Mouse (Mus musculus) adrenal gland, postnatal 14 days (tissue): ENCODE measurements at regions not wholly inside any gene's neighbourhood (a gene's known extent, or its start where the extent isn't known, plus 50 kb on each side); places are given as distances from the start of the nearest gene placed in this dataset.
A peak's percentile ranks its signal among the peaks of the same experiment; 100 is the strongest.

Experiments used
- DNase-seq: peaks from one replicate; pipeline ENCODE4 v3.0.0; 2021; ENCODE audit warnings: mixed read lengths

DNA sequence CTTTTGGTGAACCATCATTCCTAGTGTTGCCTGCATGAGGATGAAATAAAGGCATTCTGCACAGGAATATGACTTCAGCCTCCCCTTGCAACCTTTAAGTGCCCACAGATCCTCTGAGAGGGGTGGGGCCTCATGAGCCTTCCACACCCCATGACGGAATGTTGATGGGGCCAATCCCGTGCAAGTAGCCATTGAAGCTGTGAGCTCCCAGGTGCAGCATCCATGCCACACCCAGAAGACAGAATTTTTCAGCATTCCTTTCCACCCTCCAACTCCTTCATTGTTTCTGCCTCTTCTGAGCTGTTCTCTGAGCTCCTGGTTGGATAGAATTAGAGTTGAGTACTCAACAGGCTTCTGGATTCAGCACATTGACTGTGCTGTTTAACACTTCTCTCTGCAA lies 174.6 kb upstream of the Srrm4 start:
- no peak for DNase-seq

DNA sequence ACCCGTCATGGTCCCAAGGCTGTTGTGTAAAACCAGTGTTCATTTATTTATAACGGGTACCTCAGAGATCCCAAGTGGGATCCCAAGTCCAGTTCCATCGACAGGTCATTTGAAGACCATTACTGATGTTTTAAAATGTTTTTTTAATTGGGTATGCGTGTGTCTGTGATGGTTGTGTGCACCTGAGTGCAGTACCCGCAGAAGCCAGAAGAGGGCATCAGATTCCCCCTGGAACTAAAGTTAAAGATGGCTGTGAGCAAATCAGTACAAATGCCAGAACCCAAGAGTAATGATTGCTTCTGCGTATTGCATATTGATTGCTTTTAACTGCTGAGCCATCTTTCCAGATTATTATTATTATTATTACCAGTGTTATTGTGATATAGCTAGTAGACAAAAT lies 169.7 kb upstream of the Srrm4 start:
- DNase-seq: no peak

DNA sequence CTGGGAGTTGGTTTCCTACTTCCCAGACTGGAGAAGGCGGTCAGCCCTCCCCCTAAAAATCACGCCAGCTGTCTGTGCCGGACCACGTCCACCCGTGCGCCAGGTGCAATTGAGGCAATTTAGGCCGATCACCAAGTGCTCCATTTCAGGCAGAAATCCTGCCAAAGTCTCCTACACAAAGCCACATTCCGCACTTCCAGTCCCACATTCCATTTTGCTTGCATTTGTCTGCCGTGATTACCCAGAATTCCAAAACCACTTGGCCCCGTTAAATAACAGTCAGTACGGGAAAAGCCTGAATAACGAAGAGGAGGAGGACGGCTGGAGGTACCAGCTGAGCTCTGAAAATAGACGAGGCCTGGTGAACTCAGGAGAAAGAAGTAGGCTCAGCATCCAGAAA lies 167.1 kb upstream of the Srrm4 start:
- DNase-seq: no peak

DNA sequence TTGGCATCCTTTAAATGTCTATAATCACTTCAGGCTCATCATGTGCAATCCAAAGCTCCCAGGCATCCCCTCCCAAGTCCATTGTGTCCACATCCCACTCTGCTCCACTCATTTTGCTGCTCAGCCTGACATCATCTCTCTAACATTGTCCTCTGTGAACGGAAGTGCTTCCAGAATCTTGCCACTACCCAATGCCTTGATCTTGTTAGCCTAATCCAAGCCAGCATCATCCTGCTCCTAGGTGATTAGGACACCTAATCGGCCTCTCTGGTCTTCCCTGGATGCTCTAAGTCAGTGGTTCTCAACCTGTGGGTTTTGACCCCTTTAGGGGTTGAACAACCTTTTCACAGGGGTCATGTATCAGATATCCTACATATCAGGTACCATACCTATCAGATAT lies 161.3 kb upstream of the Srrm4 start:
- DNase-seq: no peak

DNA sequence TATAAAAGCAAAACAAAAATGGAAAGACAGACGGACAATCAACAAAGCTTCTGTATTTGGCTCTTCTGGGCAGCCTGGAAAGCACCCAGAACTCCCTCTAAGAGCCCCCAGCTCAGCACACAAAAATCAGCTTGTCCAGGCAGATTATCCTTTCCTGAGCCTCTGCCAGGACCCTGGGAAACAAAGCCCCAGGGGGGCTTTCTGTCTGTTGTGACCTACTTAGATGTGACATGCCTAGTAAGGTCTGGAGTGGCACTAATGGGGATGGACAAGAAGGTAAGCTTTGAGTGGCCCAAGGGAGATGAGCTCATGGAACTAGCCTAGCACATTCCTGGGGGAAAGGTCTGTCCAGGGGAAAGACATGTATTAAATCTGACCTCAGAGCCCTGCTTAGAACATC lies 160.5 kb upstream of the Srrm4 start:
- DNase-seq: no peak

DNA sequence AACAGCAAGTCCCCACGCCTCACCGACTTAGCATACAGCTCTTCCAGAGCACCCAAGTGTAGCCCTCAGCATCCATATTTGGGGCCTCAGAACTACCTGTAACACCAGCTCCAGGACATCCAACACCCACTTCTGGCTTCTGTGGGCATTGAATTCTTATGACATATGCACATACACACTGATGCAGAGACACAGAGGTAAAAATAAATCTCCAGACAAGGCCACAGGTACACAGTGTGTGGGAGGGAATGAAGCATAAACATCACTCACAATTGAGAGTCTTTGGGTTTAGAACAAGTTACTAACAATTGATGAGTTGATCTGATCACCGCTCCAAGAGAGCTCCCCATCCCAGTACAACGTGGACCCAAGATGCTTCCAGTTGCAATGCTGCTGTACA lies 154.2 kb upstream of the Srrm4 start:
- no peak for DNase-seq

DNA sequence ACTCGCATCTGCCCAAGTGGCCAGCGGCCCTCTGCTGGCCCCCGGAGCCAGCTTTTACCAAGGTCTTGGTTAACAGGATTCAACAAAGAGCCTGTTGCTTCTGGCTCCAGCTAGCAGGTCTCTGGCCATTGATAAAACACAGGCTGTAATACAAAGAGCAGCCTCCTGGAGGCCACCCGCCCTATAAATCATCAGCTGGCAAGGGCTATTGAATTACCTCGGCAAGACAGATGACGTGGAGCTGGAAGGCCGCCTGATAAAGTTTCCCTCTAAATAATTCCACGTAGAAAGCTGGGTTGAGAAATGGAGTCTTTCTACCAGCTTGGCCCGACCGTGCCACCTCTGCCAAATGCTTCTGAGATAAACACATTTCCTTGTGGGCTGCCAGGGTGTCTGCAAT lies 152.8 kb upstream of the Srrm4 start:
- peak; percentile 88 for DNase-seq

DNA sequence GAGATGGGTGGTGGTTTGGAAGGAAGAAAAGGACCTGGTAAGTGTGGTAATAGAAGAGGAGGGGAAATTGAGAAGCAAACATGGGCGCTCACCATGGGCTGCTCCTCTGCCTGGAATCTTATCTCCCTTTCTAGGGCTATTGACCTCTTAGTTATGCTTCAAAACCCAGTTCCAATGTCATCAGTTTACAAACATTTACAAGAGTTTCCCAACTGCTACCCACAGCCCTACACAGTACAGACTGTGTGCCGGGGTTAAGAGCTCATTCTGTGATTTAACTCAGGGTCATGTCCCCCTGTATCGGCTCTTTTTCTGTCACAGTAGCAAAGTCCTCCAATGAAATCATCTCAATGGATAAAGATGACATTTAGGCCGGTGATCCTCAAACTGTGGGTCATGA lies 144.0 kb upstream of the Srrm4 start:
- no peak for DNase-seq

DNA sequence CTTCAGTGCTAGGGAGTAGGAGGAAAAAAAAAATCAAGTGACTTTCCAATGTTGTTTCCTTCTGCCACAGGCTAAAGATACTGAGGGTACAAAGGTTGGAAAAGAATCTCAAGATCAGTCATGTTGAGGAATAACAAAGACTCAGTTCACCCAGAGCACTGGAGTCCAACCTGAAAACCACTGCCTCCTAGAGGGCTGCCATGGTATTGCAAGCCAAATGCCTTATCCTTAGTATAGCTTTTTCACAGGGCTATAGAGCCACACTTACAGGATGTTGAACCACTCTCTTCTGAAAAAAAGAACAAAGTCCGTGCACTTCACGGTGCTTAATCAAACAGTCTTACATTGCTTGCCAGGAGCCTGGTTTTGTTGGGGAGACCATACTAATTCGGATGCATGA lies 139.9 kb upstream of the Srrm4 start:
- DNase-seq: no peak

DNA sequence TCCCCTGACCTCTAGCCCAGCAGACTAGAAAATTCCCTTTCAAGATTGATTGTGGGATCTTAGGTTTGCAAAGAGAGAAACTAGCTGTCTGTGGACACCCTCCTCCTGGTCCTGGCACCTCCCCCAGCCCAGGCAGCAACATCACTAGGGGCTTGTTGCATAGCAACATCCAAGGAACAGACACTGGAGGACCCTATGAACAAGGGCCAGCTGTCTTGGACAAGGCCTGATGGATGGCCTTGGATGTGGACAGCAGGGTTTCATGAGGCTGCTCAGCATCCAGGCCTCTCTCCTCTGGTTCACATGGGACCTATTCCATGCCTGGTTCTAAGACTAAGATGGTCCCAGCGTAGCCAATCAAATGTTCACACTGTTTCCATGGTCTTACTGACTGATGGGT lies 127.6 kb upstream of the Srrm4 start:
- no peak for DNase-seq

DNA sequence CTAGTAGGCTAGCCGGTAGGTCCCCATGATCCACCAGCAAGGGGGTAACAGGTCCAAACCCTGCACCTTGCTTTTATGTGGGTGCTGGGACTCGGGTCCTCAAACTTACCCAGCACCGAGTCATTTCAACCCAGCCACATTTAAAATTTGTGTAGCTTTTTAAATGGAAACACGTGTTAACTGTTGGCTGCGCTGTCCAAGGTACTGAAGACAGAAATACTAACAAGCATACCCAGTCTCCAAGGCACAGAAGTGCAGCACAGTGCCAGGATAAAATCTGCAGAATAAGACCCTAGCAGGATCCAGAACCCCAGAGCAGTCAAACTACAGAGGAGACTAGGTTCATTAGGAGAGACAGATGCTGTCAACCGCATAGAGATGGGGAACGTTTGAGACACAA lies 122.6 kb upstream of the Srrm4 start:
- DNase-seq: peak; percentile 44

DNA sequence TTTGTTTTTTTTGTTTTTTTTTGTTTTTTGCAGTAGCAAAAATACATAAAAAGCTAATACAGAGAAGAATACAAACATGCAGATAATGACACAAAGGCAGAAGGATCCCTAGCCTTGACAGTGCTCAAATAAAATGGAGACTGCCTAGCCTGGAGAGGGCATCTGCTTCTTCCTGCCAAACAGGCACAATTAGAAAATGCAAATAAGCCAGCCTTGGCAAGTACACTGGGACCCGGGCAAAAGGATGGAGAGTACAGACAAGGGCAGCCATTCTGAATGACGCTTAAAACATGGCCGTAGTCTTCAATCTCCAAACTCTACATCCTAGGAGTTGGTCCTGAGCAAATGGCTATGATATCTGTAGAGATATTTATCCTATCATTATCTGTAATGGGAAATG lies 120.4 kb upstream of the Srrm4 start:
- DNase-seq: no peak

DNA sequence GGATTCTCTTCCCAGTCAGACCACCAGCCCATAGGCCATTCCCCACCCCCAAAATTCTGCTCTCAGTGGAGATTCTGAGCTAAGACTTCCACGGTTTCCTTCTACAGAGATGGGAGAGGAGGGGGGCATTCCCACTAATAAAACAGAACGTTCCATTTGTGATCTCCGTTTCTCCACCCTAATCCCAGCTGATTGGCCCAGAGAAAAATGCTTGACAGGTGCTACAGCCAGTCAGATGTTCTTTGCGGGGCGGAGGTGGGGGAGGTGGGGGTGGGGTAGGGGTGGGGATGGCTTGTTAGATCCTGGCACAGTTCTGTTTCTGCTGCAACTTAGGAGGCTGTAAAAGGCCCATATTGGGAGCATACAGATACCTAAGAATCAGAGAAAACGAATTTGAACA lies 116.9 kb upstream of the Srrm4 start:
- DNase-seq: no peak

DNA sequence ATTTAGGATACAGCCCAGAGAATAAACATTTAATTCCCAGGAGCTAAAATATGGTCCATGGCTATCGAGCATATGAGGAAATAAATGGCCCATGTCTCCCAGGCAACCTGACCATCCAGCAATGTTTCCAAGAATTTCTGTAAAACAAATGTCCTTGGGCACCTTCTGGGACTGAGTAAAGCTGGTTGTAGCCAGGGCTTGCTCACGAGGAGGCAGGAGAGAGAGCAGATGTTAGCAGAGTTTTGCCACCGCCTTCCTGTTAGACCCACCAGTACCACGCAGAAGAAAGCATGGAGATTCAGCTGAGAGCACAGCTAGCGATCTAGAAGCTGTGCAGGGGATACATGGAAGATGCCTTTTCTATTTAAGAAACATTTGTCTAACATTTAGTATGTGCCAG lies 70.8 kb upstream of the Srrm4 start:
- no peak for DNase-seq

DNA sequence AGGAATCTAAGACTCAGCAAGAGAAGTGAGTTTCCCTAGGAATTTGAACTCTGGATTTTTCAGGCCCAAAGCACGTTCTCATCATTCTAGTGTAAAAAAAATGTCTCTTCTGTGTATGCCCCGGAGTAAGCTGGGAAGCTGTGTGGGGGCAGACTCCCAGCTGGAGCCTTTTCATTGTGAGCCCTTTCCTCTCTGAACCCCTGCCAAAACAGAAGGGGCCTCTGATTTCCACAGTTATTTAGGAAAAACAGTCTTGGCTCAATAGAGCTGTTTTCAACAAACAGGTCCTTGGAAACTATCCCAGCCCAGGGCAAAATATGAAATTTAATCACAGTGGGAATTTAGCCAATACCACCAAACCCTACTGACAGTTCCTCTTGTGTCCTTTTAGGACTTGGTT lies 70.2 kb upstream of the Srrm4 start:
- DNase-seq: no peak

DNA sequence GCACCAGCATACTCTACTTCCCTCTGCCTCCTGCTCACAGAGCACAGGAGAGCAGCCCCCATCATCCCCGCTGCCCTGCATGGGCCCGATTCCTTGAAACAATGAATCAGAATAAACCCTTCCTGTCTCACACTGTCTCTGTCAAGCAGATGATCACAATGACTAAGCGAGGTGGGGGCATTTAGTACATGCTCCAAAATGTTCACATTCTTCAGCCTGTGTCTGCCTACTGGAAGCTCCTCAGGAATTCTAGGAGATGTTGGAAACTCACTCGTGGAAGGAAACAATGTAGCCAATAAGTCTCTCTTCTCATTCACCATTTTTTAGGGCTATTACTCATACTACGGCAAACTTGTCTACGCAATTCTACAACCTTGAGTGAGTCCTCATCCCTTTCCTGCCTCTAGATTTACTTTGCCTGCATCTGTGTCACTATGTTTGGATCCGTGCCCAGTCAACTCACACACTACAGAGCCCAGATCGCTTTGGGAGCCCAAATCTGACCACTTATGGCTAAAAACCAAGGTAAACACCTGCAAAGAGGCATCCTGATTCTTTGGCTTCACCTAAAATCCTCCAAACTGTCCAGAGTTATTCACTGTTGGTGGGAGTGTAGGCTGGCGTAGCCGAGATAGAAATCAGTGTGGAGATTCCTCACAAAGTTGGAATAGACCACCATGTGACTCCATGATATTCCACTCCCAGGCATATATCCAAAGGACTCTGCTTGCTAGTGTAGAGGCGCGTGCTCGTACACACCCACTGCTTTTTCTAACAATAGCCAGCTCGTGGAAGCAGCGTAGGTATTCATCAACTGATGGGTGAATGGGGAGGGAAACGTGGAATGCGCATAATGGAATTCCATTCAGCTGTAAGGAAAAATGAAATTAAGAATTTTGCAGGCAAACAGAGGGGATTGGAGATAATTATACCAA lies 63.1 kb upstream of the Srrm4 start:
- peak; percentile 28 for DNase-seq
